Mouse (Mus musculus) spleen, adult 2 months (tissue): ENCODE results near the gene Shisal2a. TPM values are rescaled to one million over a fixed set of nuclear protein-coding genes. Genes with fewer than 3 reads are reported as not detected.

Experiments used
- DNase-seq, 2 experiments: peaks; one replicate each; pipeline versions ENCODE4 v3.0.0 to v3.0.0-alpha.2; 2012 to 2021; ENCODE audit warnings: low spot score in 2 of 2, low read depth in 1 of 2
- H3K27ac ChIP-seq: fragments of 200-500 bp; 2 replicates; pipeline ENCODE4 v1.5.1; 2012; ENCODE audit warnings: low read length, inconsistent platforms; ENCODE audit not compliant: insufficient read depth
- H3K27me3 ChIP-seq: fragments of 200-500 bp; 2 replicates; pipeline ENCODE4 v1.6.1; 2012; ENCODE audit warnings: mild to moderate bottlenecking, moderate library complexity, low read length, inconsistent platforms; ENCODE audit not compliant: control insufficient read depth, insufficient read depth
- H3K36me3 ChIP-seq: fragments of 200-500 bp; 2 replicates; pipeline ENCODE4 v1.6.1; 2012; ENCODE audit warnings: mild to moderate bottlenecking, low read length, inconsistent platforms; ENCODE audit not compliant: control insufficient read depth, insufficient read depth
- H3K4me1 ChIP-seq: fragments of 200-500 bp; 2 replicates; pipeline ENCODE4 v1.6.1; 2011; ENCODE audit warnings: inconsistent platforms; ENCODE audit not compliant: control insufficient read depth, insufficient read depth, insufficient read length
- H3K4me3 ChIP-seq: fragments of 200-500 bp; 2 replicates; pipeline ENCODE4 v1.5.1; 2011; ENCODE audit warnings: mild to moderate bottlenecking, inconsistent platforms; ENCODE audit not compliant: insufficient read depth, insufficient read length; ENCODE audit errors: extremely low read depth
- CTCF ChIP-seq: fragments of 200-500 bp; IDR thresholded peaks from 2 replicates; pipeline ENCODE4 v1.5.1; 2011; ENCODE audit warnings: mild to moderate bottlenecking, inconsistent platforms; ENCODE audit not compliant: insufficient read depth, insufficient read length, insufficient replicate concordance; ENCODE audit errors: extremely low read depth
- POLR2A ChIP-seq: fragments of 200-500 bp; IDR thresholded peaks from 2 replicates; pipeline ENCODE4 v1.6.1; 2011; ENCODE audit warnings: low read depth, low read length, inconsistent platforms
- WGBS: fragments of 180-500 bp; shearing (Covaris S2); methylation state at CpG from one replicate; pipeline ENCODE4 v1.1.7; 2018; 5-methylcytosine and 5-hydroxymethylcytosine counted together
- polyA plus RNA-seq: library from polyadenylated mRNA; depleted of rRNA; stranded (reverse); fragments of >200 nt; gene quantifications from 2 replicates; pipeline ENCODE4 v1.2.3, GENCODE M21; 2012

Gene Shisal2a
- polyA plus RNA-seq, 1 experiment = not detected

- TF ChIP-seq POLR2A (no peak), CTCF (no peak)
- H3K36me3 ChIP-seq = peaks cover 3% of the 10 kb centered on the region; the same call in 1 of the 2 replicates
- no peak overlapping the region for H3K27ac ChIP-seq
- DNase-seq = no peak
- H3K4me1 ChIP-seq = no peaks in the 10 kb centered on the region
- no peaks in the 10 kb centered on the region for H3K27me3 ChIP-seq
- 92% methylated on average over 6 of the region's 6 CpGs for WGBS
- H3K4me3 ChIP-seq = no peak overlapping the region
Observed at GRCm38 (mm10) chr4:108329840-108330239, 53.3 kb downstream of the Shisal2a start.

GRCm38 (mm10) chr4:108327730-108328484 lies 55.2 kb downstream of the Shisal2a start, which contains the start of gene Coa7:
Gene Coa7 (plus strand): TSS chr4:108328140.
- Histone ChIP-seq H3K4me1 (no peaks in the 10 kb centered on the region), H3K27me3 (no peaks in the 10 kb centered on the region), H3K4me3 (peak within 1 kb of the TSS; percentile 81), H3K36me3 (peaks cover 3% of the 10 kb centered on the region; the same call in 1 of the 2 replicates), H3K27ac (peak within 1 kb of the TSS; percentile 78)
- TF ChIP-seq POLR2A (no peak; the same call in 1 of the 2 replicates), CTCF (no peak)
- peak; percentile 95 for DNase-seq
- under 1% methylated on average over 45 of the region's 45 CpGs for whole genome bisulfite sequencing

GRCm38 (mm10) chr4:108327071-108327579 lies 56.0 kb downstream of the Shisal2a start:
- Histone ChIP-seq H3K27me3 (no peaks in the 10 kb centered on the region), H3K4me3 (peak overlapping the region; percentile 70; the same call in 1 of the 2 replicates), H3K27ac (no peak overlapping the region), H3K36me3 (peaks cover 1% of the 10 kb centered on the region; the same call in 1 of the 2 replicates), H3K4me1 (no peaks in the 10 kb centered on the region)
- TF ChIP-seq POLR2A (no peak), CTCF (no peak)
- WGBS = 31% methylated on average over 6 of the region's 6 CpGs
- DNase-seq = no peak

GRCm38 (mm10) chr4:108323588-108323987 lies 59.6 kb downstream of the Shisal2a start:
- TF ChIP-seq CTCF (no peak), POLR2A (no peak)
- H3K4me1 ChIP-seq = peaks cover 6% of the 10 kb centered on the region; the same call in 1 of the 2 replicates
- DNase-seq = no peak
- no peak overlapping the region for H3K4me3 ChIP-seq
- H3K27ac ChIP-seq = no peak overlapping the region
- no peaks in the 10 kb centered on the region for H3K36me3 ChIP-seq
- 37% methylated on average over 5 of the region's 5 CpGs for WGBS
- H3K27me3 ChIP-seq = no peaks in the 10 kb centered on the region

GRCm38 (mm10) chr4:108320627-108321380 lies 62.3 kb downstream of the Shisal2a start:
- TF ChIP-seq POLR2A = no peak
- TF ChIP-seq CTCF = no peak
- Histone ChIP-seq H3K4me3 (no peak overlapping the region), H3K4me1 (peaks cover 12% of the 10 kb centered on the region; the same call in 1 of the 2 replicates), H3K36me3 (no peaks in the 10 kb centered on the region), H3K27me3 (no peaks in the 10 kb centered on the region), H3K27ac (no peak overlapping the region)
- peak; percentile 47 to 66 for DNase-seq
- WGBS = 66% methylated on average over 7 of the region's 7 CpGs

- Histone ChIP-seq H3K27me3 (no peaks in the 10 kb centered on the region), H3K4me1 (peaks cover 12% of the 10 kb centered on the region; the same call in 1 of the 2 replicates), H3K4me3 (no peak overlapping the region), H3K36me3 (no peaks in the 10 kb centered on the region), H3K27ac (peak overlapping the region; percentile 67)
- 79% methylated on average over 6 of the region's 6 CpGs for WGBS
- no peak for TF ChIP-seq CTCF
- no peak for TF ChIP-seq POLR2A
- DNase-seq = no peak
Observed at GRCm38 (mm10) chr4:108319747-108320146, 63.4 kb downstream of the Shisal2a start.
